Mouse (Mus musculus): ENCODE results near the gene Dao.
A peak's percentile ranks its signal among the peaks of the same experiment; 100 is the strongest.

Dao gene

DNA sequence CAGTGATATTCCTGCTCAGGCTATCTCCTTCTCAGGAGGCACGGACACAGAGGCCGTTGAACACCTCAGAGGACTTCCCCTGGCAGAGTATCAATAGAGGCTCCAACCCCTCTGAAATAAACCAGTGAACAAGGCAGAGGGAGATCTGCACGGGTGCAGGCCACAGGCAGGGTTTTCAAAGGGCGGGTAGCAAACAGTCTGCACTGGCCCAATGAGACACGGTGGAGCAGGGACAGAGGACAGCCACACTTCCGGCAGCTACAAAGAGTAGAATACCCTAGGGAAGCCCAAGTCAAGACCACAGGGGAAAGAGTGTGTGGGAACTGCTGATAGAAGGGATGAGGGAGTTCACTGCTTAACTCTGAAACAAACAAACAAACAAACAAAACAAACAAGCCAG, 20.0 kb upstream of the Dao start:
- no peak for DNase-seq (ENCODE audit: low spot score in 2 of 2)

DNA sequence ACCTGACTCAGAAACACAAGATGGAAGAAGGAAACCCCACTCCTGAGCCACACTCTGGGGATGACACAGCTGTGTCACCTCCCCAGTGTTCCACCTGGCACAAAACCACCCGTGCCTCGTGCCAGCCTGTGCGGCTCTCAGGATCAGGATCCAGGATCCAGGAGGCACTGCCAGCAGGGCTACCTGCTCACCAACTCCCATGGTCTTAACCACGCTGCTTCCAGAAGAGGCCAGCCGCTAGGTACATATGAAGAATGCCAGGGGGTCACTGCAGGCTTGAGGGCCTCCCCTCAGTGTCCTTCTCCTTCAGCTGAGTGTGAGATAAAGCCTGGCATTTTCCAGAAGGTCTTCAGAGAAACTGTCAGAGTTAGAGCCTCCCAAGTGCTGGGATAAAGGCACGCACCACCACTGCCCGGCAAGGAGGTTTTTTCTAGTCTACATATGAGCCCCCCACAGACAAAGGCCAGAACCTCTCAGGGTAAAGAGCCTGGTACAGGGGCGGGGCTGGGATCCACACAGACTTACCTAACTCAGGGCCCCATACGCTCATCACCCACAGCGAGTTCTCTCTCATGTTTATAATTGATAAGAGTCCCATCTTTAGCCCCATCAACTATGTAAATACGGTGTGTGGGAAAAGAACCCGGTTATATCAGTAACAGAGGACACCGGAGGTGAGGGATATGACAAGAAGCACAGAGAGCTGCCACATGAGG, 19.3 kb upstream of the Dao start:
- no peak for DNase-seq (ENCODE audit: low spot score in 2 of 2)

DNA sequence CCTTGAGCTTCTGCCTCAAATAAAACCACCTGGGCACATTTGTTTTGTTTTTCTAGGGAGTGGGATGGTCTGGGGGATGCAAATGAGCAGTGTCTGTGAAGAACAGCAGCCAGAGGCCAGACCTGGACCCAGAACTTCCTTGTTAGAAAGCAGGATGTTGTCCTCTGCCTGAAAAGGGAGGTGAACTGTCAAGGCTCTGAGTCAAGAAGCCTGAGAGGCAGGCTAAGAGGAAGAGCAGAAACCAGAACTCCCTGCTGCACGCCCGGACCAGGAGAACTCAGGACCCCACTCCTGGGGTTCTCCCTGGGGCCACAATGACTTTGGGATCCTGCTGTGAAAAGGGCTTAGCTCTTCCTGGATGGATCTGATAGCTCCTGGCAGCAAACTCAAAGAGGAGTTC, 17.8 kb upstream of the Dao start:
- DNase-seq (ENCODE audit: low spot score in 2 of 2), result no peak

DNA sequence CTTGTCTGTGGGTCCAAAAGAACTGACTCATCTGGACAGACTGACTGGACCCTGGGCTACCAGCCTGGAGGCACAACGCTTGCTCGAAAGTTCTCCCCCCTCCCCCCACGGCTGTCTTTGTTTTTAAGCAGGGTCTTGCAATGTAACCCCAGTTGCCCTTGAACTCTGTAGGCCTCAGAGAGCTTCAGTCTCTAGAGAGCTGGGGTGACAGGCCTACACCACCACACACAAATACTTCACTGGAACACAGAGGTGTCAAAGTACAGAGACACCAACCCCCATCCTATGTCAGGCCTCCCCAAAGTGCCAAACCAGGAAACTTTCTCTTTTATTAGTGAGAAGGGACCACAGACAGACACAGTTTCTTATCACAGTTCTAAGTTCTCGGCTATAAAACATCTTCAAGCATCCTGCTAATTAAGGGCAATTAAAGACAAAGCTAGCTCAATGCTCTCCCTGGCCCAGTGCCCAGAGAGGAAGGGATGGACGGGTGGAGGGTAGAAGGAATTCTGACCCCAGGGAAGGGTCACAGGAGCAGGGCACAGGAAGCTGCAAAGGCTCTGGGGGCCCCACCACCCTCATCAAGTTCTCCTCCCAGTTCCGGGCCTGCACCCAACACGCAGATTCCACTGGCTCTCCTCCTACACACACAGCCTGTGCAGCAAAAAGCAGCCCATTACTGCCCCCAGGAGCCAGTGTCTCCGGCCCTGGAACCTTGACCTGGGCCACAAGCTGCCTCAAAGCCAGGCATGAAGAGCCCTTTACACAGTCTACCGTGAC, 17.1 kb upstream of the Dao start:
- DNase-seq (ENCODE audit: low spot score in 2 of 2), result peak in 1 of 2 experiments; percentile 67

DNA sequence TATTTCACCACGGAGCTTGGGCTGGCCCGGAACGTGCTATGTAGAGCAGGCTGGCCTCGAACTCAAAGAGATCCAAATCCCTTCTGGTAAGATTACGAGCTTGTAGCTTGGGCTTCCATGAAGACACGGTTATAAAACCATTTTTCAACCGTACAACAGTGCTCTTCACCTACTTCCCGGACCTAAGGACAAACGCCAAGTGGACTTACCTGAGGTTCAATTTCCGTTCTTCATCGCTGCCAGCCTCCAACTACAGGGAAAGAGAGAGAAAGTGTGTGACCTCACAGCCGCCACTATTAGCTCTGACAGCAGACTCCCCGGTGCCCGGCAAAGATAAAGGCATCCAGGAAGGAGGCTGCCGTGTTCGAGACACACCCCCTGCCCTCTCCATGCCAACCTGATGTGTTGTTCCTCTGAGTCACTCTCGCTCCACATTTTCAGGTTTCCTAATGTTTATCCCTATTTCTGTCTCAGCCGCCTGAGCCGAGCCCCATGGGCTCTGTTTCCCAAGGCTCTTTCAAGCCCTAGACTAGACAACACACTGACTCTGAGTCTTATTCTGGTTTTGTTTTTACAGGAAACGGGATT, 14.0 kb upstream of the Dao start:
- no peak for DNase-seq (ENCODE audit: low spot score in 2 of 2)

DNA sequence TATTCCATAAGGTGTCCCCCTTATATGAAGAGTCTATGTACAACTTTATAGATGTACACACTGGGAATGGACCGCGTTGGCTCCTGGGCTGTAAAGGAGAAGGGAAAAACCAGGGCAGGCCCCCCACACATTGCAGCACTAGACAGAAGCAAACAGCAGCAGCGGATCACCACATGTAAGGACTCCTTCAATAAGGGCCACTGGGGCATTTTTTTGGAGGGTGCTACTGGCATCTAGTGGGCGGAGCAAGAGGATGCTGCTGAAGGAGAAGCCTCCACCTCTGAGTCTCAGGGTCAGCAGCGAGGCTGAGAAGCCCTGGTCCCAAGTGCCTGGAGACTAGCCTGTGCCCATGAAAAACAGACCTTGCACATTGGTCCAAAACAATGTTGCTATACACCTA, 12.9 kb upstream of the Dao start:
- DNase-seq (ENCODE audit: low spot score in 2 of 2), result no peak

DNA sequence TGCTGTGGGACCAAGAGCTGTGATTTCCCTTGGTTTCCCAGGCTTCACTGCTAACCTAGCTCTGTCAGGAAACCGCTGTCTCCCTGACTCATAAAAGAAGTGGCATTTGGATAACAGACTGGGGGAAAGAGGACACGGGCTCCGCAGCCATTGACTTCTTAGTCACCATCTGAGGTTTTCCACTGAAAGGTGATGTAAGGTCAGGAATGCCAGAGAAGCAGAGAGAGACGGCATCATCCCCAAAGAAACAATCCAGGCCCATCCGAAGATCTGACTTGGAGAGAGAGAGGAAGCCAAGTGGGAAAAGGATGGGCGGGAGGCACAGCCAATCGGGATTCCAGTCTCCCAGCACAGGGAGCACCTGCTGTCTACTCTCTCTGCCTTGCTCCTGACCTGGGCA, 12.4 kb upstream of the Dao start:
- no peak for DNase-seq (ENCODE audit: low spot score in 2 of 2)

DNA sequence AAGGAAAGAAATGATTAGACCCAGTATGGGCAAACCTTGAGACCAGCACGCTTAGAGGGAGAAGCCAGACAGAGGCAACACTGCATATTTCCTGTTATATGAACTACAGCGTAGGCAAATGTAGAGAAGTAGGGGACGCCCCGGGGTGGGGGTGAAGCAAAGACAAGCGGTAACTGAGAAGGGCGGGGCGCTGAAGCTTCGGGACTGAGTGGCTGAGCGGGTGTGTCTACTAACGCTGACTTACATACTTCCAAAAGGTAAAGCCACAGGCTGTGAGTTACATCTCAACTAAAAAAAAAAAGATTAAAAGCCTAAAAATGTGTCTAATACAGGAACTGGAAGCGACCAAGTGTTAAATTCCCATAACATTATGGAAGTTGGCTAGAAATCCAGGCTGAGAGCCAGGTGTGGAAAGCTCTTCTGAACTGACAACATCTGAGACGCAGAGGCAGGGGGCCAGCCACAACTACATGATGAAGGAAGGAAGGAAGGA, 11.1 kb upstream of the Dao start:
- peak in 1 of 2 experiments; percentile 57 for DNase-seq (ENCODE audit: low spot score in 2 of 2)

DNA sequence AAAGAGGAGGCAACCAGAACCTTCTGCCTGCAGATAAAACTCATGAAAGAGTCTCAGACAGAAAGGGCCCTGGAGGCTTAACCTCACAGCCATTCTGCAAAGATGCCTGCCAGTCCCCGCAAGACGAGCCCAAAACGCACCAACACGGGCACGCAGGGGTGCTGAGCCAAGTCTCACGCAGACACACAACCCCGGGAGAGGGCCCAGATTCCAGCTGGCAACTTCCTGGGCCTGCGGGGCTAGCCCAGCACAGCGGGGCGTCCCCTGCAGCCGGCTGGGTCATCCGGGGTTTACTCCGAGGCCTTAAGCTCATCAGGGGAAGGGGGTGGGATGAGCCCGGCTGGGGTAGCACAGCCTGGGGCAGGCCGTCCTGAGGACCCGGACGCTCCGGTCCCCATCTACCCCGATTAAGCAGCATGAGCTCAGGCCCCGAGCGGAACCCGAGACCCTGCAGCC, 10.4 kb upstream of the Dao start:
- no peak for DNase-seq (ENCODE audit: low spot score in 2 of 2)

DNA sequence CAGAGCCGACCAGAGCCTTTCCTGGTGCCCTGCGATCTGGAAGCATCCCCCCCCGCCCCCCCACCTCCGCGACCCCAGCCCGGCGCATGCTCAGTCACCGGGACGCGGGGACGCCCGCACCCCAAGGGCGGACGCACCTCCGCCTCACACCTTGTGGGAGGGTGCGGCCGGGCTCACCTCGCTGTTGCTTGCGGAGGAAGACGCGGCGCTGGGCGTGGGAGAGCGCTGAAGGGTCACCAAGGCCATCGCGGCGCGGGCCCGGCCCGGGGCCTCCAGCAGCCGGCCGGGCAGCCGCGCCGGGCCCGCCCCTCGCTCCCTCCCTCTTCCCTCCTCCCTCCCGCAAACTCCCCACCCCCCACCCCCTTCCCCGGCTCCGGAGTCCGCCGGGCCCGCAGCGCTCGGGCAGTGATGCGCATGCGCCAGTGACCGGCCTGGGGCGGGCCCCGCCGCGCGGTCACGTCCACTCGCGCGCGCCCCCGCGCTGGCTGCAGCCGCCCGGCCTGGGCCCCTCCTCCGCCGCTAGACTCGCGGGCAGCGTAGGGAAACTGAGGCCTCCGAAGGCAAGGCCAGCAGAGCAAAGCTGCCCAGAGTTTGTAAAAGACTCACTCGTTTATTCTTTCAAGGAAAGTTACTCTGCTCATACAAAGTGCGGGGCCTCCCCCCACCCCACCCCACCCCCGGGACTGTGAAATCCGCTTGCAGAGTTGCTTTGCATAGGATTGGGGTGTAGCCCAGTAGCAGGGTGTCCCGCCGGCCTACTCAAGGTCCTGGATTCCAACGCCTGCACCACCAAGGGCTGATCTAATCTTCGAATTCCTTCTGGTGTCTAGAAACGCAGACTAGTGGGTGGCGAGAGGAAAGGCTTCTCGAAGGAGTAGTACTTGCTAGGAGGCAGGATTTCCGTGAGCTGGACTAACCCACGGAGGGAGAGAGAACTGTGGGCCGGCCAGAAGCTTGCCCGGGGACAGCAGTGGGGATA, 9.7 kb upstream of the Dao start, which contains the start of gene Ssh1:
Gene Ssh1, minus strand, starts transcription at position 408 of the 979 bp plus-strand sequence.
- peak; percentile 86 to 88 for DNase-seq (ENCODE audit: low spot score in 2 of 2)

DNA sequence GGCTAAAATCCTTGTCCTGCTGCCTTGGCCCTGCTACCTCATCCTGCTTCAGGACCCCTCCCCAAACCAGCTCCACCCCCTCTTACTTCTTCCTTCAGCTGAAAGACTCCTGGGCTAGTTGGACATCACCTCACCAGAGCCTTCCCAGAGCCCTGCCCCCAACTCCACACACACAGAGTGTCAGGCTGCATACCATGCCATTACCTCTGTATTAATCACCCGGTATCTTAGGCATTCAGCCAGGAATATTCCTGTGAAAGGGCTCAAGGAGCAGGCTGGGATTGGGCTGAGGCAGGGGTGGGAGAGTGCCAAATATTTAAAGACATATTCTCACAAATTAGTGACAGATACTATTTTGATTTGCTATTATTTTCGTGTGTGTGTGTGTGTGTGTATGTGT, 7.0 kb upstream of the Dao start:
- DNase-seq (ENCODE audit: low spot score in 2 of 2), result no peak

DNA sequence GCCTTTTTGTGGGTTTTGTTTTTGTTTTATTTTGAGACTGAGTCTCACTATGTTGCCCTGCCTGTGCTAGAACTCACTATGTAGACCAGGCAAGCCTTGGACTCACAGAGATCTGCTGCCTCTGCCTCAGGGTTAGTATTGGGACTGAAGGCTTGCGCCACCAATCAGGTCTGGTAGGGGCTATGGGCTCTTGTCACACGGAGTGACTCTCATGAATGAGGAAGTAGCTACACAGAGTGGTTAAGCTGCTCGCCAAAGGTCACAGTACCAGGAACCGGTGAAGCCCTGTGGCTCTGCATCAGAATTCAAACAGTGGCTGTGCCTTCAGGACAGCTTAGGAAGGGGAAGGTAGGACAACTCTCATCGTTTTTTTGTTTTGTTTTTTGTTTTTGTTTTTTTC, 4.1 kb upstream of the Dao start:
- DNase-seq (ENCODE audit: low spot score in 2 of 2), result no peak

DNA sequence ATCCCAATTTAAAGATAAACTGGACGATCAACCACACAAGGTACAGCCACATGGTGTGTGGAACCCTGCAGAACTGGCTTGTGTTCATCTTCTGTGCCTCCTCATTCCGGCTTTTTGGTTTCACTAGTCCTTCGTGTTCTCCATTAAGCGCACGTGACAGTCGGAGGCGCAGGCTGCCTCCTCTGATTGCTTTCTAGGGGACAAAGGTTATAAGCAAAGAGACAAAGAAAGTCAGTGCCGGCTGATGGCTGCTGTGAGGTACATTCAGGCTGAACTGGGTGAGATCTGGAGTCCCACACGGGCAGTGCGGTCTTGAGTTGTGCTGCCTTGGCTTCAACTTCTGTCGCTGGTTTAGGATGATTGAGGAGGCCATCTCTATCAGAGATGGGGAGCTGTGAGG, 1.1 kb downstream of the Dao start:
- DNase-seq (ENCODE audit: low spot score in 2 of 2), result no peak

DNA sequence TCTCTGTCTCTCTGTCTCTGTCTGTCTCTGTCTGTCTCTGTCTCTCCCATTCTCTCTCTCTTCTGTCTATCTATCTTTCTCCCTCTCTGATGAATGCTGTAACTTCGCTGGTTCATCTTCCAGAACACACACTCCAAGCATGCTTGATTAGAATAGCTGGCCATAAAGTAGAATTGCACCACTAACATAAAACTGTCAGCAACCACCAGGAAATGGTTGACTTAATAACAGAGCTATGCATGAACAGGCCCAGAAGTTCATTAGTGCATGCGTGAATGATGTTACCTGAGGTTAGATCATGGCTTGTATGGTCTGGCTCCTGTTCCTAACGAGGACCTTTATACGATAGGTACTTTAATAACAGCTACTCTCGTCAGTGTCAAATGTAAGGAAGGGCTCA, 1.6 kb downstream of the Dao start:
- DNase-seq (ENCODE audit: low spot score in 2 of 2), result no peak

DNA sequence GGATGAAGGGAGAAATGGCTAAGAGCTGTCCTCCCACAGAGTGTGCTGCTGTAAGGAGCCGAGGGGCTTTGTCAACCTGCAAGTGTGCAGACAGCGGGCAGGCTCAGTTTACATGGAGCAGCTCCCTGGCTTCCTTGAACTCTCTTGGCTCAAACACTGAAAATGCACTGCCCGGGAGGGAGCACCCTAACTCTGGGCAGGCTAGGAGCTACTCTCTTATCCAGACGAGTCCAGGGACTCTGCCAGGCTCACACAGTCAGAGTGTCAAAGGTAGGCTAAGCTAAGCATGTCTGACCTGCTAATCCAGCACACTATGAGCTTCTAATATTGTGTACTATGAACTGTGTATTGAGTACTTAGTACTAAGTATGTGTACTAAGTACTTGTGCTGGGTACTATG, 3.5 kb downstream of the Dao start:
- DNase-seq (ENCODE audit: low spot score in 2 of 2), result no peak

DNA sequence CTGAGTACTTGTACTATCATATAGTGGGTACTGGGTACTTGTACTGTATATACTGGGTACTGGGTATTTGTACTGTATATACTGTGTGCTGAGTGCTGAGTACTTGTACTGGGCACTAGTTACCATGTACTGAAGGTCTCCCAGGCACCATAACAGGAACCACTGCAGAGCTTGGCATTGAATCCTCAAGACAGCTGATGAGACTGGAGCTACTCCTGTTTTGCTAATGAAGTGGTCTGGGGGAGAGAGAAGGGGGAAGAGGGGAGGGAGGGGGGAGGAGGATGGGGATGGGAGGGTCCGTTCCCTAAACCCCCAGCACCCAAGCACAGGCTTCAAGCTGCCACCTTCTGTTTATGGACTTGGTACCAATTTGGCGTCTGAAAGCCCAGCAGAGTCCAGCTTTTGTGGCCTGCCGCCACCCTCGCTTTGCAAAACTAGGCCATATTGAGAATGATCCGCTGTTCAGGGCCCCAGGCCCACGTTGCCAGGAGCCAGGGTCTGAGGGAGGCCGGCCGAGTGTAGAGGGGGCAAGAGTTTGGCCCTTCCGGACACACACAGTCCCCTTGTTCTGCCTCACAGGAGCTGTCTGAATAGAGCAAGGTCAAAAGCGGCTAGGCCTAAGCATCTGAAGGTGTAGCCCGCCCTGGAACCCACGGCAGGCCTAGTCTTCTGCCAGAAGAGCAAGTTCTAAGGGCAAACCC, 4.4 kb downstream of the Dao start:
- no peak for DNase-seq (ENCODE audit: low spot score in 2 of 2)

DNA sequence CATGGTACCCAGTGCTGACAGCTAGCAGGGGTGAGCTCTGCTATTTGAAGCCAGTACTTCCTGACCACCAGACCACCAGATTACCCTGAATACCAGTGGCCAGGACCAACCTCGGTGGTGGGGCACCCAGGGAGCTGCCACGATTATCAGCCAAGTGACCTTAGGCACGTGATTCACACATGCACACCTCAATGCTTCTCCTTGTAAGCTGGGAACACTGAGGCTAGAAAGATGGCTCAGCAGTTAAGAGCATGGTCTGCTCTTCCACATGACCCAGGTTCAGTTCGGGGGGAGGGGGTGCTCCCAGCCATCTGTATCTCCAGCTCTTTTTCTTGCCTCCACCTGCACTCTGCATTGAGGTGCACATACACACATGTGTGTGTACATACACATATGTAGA, 5.5 kb downstream of the Dao start:
- DNase-seq (ENCODE audit: low spot score in 2 of 2), result no peak

DNA sequence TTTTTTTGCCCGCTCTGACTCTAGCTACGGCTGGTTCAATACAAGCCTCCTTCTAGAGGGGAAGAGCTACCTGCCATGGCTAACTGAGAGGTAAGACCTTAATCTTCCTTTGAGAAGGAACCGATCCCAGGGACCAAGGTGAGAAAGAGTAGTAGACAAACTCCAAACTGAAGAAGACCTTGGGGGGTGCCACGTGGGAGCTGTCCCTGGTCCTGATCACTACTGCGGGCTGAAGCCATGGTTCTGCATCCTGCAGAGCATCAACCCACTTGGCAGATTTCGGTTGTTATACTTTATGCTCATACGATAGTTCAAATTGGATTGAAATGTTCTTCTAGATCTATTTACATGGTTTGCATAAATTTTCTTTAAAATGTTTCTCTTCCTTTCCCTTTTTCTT, 11.6 kb downstream of the Dao start:
- no peak for DNase-seq (ENCODE audit: low spot score in 2 of 2)

DNA sequence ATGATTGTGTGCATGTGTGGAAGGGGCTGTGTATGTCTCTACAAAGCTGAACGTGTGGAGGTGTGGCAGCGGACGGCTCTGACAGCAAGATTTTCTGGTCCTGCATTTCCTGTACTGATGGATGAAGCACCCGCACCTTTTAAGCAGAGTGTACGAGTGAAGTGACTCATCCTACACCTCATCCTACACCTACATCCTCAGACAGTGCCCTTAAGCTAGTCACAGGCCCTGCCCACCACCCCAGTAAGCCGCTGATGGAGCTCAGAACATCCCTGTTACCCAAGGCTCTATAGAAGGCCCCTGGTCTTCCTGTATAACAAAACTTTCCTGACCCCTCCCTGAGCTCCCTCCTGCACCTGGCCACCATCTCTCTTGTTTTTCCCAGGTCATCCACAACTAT, 20.9 kb downstream of the Dao start:
- no peak for DNase-seq (ENCODE audit: low spot score in 2 of 2)

DNA sequence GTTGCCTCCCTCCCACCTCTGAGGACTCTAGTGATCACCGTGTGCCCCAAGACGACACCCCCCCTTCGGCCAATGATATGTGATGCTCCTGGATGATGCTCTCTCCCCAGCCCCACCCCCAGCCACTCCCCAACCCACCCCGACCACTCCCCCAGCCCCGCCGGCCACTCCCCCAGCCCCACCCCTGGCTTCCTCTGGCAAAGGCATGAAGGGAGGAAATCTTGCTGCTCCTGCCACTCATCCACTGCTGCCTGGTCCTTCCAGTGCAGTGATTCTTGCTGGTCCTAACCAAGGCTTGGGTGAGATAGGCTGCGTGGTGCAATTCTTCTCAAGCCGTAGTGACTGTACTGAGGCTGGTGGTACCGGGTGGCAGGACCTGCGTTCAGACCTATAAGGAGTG, 21.4 kb downstream of the Dao start:
- no peak for DNase-seq (ENCODE audit: low spot score in 2 of 2)

Data from urinary bladder, postnatal 36 days (tissue).